Mouse (Mus musculus) lung, adult 2 months (tissue): ENCODE results near the gene 4930438A08Rik.

Experiments
- CTCF ChIP-seq: fragments of 200-500 bp; IDR thresholded peaks from 2 replicates; pipeline ENCODE4 v1.5.1; 2011; ENCODE audit warnings: mild to moderate bottlenecking, low read length, control low read depth; ENCODE audit not compliant: insufficient read depth
- POLR2A ChIP-seq: fragments of 200-500 bp; IDR thresholded peaks from 2 replicates; pipeline ENCODE4 v1.6.1; 2011; ENCODE audit warnings: low read depth, mild to moderate bottlenecking, control low read depth, low read length, borderline replicate concordance; ENCODE audit errors: extremely low read depth

GRCm38 (mm10) chr11:58324614-58325229 lies 50.1 kb downstream of the 4930438A08Rik start:
- TF ChIP-seq CTCF (no peak), POLR2A (no peak)
